Mouse (Mus musculus) intestine, embryonic 16.5 days (tissue): ENCODE data around the gene Ror2. TPM values are rescaled to one million over a fixed set of nuclear protein-coding genes. Genes with fewer than 3 reads are reported as not detected.

Experiments
- ATAC-seq: fragments of 200-750 bp; cut with Nextera tagmentation; 2 replicates; pipeline ENCODE4 v1.8.0; 2017; ENCODE audit warnings: moderate TSS enrichment, moderate library complexity
- H3K27ac ChIP-seq: fragments of 300-500 bp; sonication (generic); 2 replicates; pipeline ENCODE4 v1.5.1; 2014; ENCODE audit warnings: mild to moderate bottlenecking, low read length
- H3K27me3 ChIP-seq: fragments of 300-500 bp; sonication (generic); replicated peaks from 2 replicates; pipeline ENCODE4 v1.6.1; 2014; ENCODE audit warnings: low read length, control low read depth, mixed read lengths; ENCODE audit not compliant: control insufficient read depth, insufficient read depth
- H3K36me3 ChIP-seq: fragments of 300-500 bp; sonication (generic); 2 replicates; pipeline ENCODE4 v1.6.1; 2014; ENCODE audit warnings: low read length, control low read depth; ENCODE audit not compliant: control insufficient read depth, insufficient read depth
- H3K4me1 ChIP-seq: fragments of 300-500 bp; sonication (generic); 2 replicates; pipeline ENCODE4 v1.6.1; 2014; ENCODE audit warnings: low read length, control low read depth, mixed read lengths; ENCODE audit not compliant: control insufficient read depth, insufficient read depth
- H3K4me2 ChIP-seq: fragments of 300-500 bp; sonication (generic); 2 replicates; pipeline ENCODE4 v1.6.1; 2014; ENCODE audit warnings: low read depth, low read length, control low read depth
- H3K4me3 ChIP-seq: fragments of 300-500 bp; sonication (generic); 2 replicates; pipeline ENCODE4 v1.5.1; 2014; ENCODE audit warnings: mild to moderate bottlenecking, low read length
- H3K9ac ChIP-seq: fragments of 300-500 bp; sonication (generic); 2 replicates; pipeline ENCODE4 v1.6.1; 2014; ENCODE audit warnings: low read depth, low read length
- H3K9me3 ChIP-seq: fragments of 300-500 bp; sonication (generic); 2 replicates; pipeline ENCODE4 v1.6.1; 2016; ENCODE audit warnings: low read length, control low read depth; ENCODE audit not compliant: control insufficient read depth
- WGBS: fragments of 180-500 bp; shearing (Covaris S2); extraction: QIAGEN DNeasy Blood & Tissue Kit; methylation state at CpG from one replicate; pipeline ENCODE4 v1.1.7; 2014; 5-methylcytosine and 5-hydroxymethylcytosine counted together
- polyA plus RNA-seq: library from polyadenylated mRNA; unstranded; fragments of >200 nt; fragmentation: Nextera tagmentation; extraction: Ambion mirVana; gene quantifications from 2 replicates; pipeline ENCODE4 v1.2.1, GENCODE M21; 2015

Gene Ror2
- polyA plus RNA-seq, 1 experiment from 2014 or later = 12.5 TPM

- H3K9me3 ChIP-seq = no peaks in the 10 kb centered on the region
- no peak overlapping the region for H3K9ac ChIP-seq
- H3K27ac ChIP-seq = peak overlapping the region; percentile 60
- H3K36me3 ChIP-seq = no peaks in the 10 kb centered on the region
- ATAC-seq = no peak
- H3K4me2 ChIP-seq = no peak overlapping the region
- no peak overlapping the region for H3K4me3 ChIP-seq
- peaks cover 21% of the 10 kb centered on the region for H3K4me1 ChIP-seq
- no peaks in the 10 kb centered on the region for H3K27me3 ChIP-seq
- WGBS = 70% methylated on average over 15 of the region's 15 CpGs
Observed at GRCm38 (mm10) chr13:53156911-53157310, 129.0 kb downstream of the Ror2 start.

- peaks cover 21% of the 10 kb centered on the region for H3K4me1 ChIP-seq
- H3K9me3 ChIP-seq = no peaks in the 10 kb centered on the region
- ATAC-seq = no peak
- H3K27me3 ChIP-seq = no peaks in the 10 kb centered on the region
- no peak overlapping the region for H3K9ac ChIP-seq
- H3K27ac ChIP-seq = peak overlapping the region; percentile 60
- H3K4me2 ChIP-seq = no peak overlapping the region
- H3K4me3 ChIP-seq = no peak overlapping the region
- WGBS = 68% methylated on average over 6 of the region's 6 CpGs
- no peaks in the 10 kb centered on the region for H3K36me3 ChIP-seq
Observed at GRCm38 (mm10) chr13:53156282-53156681, 129.6 kb downstream of the Ror2 start.

DNA sequence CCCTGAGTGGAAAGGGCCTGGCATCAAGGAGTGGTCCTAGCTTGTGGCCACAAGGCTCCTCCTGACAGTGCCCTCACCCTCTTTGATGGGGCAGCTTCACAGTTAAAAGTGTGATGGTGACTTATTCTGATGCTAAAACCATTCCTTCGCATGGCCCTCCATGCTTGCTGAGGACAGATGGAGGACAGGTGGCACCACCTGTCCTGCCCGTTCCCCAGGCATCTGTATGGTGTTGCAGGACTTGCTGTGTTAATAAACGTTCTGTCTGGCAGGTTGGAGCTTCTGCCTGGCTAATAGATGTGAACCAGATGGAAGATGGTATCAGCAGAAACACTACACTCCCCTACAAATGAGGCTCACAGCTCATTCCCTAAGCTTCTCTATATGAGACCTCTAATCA lies 140.4 kb downstream of the Ror2 start:
- H3K4me2 ChIP-seq = no peak overlapping the region
- WGBS = 62% methylated on average over 3 of the region's 3 CpGs
- no peak overlapping the region for H3K4me3 ChIP-seq
- no peaks in the 10 kb centered on the region; the same call in 1 of the 2 replicates for H3K36me3 ChIP-seq
- no peak overlapping the region for H3K9ac ChIP-seq
- H3K27ac ChIP-seq = no peak overlapping the region
- no peaks in the 10 kb centered on the region for H3K9me3 ChIP-seq
- ATAC-seq = no peak
- peaks cover 9% of the 10 kb centered on the region for H3K4me1 ChIP-seq
- H3K27me3 ChIP-seq = no peaks in the 10 kb centered on the region

- ATAC-seq = no peak
- Histone ChIP-seq H3K27ac (no peak overlapping the region), H3K4me1 (peaks cover 9% of the 10 kb centered on the region), H3K9me3 (0 out of 2 replicates have a peak, but pooled peaks cover 3% of the 10 kb centered on the region), H3K36me3 (no peaks in the 10 kb centered on the region; the same call in 1 of the 2 replicates), H3K27me3 (no peaks in the 10 kb centered on the region), H3K4me2 (no peak overlapping the region), H3K9ac (no peak overlapping the region), H3K4me3 (no peak overlapping the region)
- 31% methylated on average over 5 of the region's 5 CpGs for WGBS
Observed at GRCm38 (mm10) chr13:53143076-53143475, 142.8 kb downstream of the Ror2 start.

DNA sequence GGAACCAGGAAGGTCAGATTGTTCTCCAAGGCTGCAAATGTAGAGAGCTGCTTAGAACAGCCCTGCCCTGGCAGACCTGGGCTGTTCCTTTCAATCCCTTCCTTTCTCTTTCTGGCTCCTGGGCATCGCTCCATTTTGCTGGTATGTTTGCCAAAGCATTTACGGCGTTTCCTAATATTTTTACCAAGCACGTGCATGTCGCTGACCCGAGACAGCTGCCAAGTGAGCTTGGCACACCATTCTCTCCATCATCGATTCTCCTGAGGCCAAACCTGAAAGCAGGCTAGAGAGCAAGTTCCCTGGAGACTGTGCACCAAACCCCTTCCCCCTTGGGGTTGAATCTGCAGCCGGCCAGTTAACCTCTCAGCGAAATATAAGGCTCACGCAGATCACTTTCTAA lies 143.7 kb downstream of the Ror2 start:
- peaks cover 9% of the 10 kb centered on the region for H3K4me1 ChIP-seq
- no peaks in the 10 kb centered on the region; the same call in 1 of the 2 replicates for H3K36me3 ChIP-seq
- H3K4me3 ChIP-seq = no peak overlapping the region
- no peak overlapping the region for H3K9ac ChIP-seq
- H3K27ac ChIP-seq = no peak overlapping the region
- 0 out of 2 replicates have a peak, but pooled peaks cover 3% of the 10 kb centered on the region for H3K9me3 ChIP-seq
- H3K4me2 ChIP-seq = no peak overlapping the region
- no peak for ATAC-seq
- 71% methylated on average over 10 of the region's 10 CpGs for WGBS
- H3K27me3 ChIP-seq = no peaks in the 10 kb centered on the region

- Histone ChIP-seq H3K36me3 (no peaks in the 10 kb centered on the region; the same call in 1 of the 2 replicates), H3K4me3 (no peak overlapping the region), H3K9ac (no peak overlapping the region), H3K9me3 (0 out of 2 replicates have a peak, but pooled peaks cover 3% of the 10 kb centered on the region), H3K4me2 (no peak overlapping the region), H3K4me1 (peaks cover 9% of the 10 kb centered on the region), H3K27me3 (no peaks in the 10 kb centered on the region), H3K27ac (no peak overlapping the region)
- whole genome bisulfite sequencing = 92% methylated on average over 2 of the region's 2 CpGs
- ATAC-seq = no peak
Observed at GRCm38 (mm10) chr13:53140298-53140697, 145.6 kb downstream of the Ror2 start.

DNA sequence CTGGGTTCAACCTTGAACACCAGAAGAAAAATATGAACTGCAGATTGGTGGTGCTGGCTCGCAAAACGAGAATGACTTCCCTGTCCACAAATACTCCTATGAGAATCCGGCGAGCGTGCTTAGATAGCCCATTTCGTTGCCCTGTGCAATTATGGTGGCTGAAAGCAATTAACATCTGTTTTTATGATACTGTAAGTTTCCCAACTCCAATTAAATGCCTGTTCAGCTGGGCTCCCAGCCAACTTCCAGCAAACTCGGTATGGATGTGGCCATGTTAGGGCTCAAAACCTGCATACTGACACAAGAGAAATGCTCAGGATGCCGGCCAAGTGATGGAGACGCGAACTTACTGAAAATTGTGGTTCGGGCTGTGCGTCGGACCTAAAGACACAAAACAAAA lies 155.4 kb downstream of the Ror2 start:
- Histone ChIP-seq H3K27ac (0 out of 2 replicates have a peak overlapping the region, but pooled peaks have one; percentile 30), H3K27me3 (no peaks in the 10 kb centered on the region), H3K4me2 (no peak overlapping the region), H3K4me3 (no peak overlapping the region), H3K9ac (no peak overlapping the region), H3K36me3 (peaks cover 3% of the 10 kb centered on the region; the same call in 1 of the 2 replicates), H3K9me3 (no peaks in the 10 kb centered on the region), H3K4me1 (peaks cover 8% of the 10 kb centered on the region; the same call in 1 of the 2 replicates)
- WGBS = 59% methylated on average over 13 of the region's 13 CpGs
- ATAC-seq = peak; percentile 60

DNA sequence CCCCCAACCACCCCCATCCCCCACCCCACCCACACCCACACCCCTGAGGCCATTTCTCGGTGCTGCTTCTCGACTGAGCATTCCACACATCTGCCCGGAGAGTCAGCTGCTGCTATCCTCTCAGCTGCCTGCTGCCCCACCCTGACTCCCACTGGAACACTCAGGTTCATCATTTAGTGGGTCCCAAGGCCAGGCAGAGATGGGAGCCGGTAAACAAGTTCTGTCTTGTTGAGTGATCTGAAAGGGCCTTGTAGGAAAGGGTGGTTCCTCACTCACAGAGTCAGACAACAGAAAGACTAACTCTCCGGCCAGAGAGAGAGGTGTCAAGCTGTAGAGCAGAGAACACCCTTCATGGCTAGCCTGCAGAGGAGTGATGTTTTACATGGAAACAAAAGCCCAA lies 155.9 kb downstream of the Ror2 start:
- H3K36me3 ChIP-seq = peaks cover 3% of the 10 kb centered on the region; the same call in 1 of the 2 replicates
- H3K4me3 ChIP-seq = no peak overlapping the region
- peaks cover 8% of the 10 kb centered on the region; the same call in 1 of the 2 replicates for H3K4me1 ChIP-seq
- no peak overlapping the region for H3K27ac ChIP-seq
- no peaks in the 10 kb centered on the region for H3K9me3 ChIP-seq
- H3K27me3 ChIP-seq = no peaks in the 10 kb centered on the region
- H3K4me2 ChIP-seq = no peak overlapping the region
- no peak overlapping the region for H3K9ac ChIP-seq
- no peak for ATAC-seq
- WGBS = 62% methylated on average over 5 of the region's 5 CpGs

DNA sequence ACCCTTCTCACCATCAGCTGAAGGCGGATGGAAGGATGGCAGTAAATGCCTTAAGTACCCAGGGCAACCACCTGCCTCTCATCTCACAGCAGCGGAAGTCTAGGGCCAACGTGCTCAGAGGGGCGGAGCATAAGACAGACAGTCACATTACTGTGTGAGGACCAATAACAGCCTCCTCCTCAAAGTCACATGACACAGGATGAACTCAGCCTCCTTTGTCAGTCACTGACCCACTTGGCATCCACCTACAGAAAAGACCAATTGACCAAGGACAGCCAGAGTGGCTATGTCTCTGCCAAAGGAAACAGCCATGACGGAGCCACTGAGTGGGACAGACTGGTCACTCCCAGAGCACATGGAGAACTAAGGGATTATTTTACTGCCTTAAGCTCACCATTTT lies 160.3 kb downstream of the Ror2 start:
- H3K9me3 ChIP-seq = no peaks in the 10 kb centered on the region
- H3K9ac ChIP-seq = no peak overlapping the region
- H3K4me2 ChIP-seq = no peak overlapping the region; the same call in 1 of the 2 replicates
- no peaks in the 10 kb centered on the region for H3K36me3 ChIP-seq
- no peak overlapping the region for H3K4me3 ChIP-seq
- 0 out of 2 replicates have a peak, but pooled peaks have one; percentile 7 for ATAC-seq
- no peaks in the 10 kb centered on the region for H3K27me3 ChIP-seq
- whole genome bisulfite sequencing = 58% methylated on average over 5 of the region's 5 CpGs
- peaks cover 18% of the 10 kb centered on the region for H3K4me1 ChIP-seq
- H3K27ac ChIP-seq = 0 out of 2 replicates have a peak overlapping the region, but pooled peaks have one; percentile 38

DNA sequence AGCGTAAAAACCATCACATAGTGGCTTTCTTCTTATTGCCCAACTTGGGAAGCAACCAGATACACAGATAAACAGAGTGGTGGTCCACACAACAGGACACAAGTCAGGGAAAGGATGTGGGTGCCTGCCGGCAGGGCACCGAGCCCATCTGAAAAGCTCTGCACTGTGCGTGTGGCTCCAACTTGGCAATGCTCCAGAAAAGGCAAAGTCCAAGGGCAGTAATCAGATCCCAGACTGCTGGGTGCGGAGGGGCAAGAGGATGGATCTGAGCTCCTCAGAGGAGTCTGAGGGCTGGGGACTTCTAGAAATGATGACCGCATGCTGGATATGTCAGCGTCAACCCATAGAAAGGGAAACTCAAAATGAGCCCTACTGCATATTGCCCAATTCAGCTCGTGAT lies 163.8 kb downstream of the Ror2 start:
- Histone ChIP-seq H3K27me3 (no peaks in the 10 kb centered on the region), H3K27ac (no peak overlapping the region), H3K4me3 (no peak overlapping the region), H3K4me2 (no peak overlapping the region), H3K4me1 (peaks cover 21% of the 10 kb centered on the region), H3K36me3 (peaks cover 10% of the 10 kb centered on the region; the same call in 1 of the 2 replicates), H3K9ac (no peak overlapping the region), H3K9me3 (no peaks in the 10 kb centered on the region)
- 54% methylated on average over 8 of the region's 8 CpGs for WGBS
- peak; percentile 83 for ATAC-seq
